Mouse (Mus musculus) hindbrain, embryonic 12.5 days (tissue): ENCODE results near the gene Ankar. TPM values are rescaled to one million over a fixed set of nuclear protein-coding genes. Genes with fewer than 3 reads are reported as not detected.

Experiments
- ATAC-seq: fragments of 200-750 bp; cut with Nextera tagmentation; 2 replicates; pipeline ENCODE4 v1.8.0; 2017; ENCODE audit warnings: moderate TSS enrichment; ENCODE audit not compliant: low FRiP score
- H3K27ac ChIP-seq: fragments of 300-500 bp; sonication (generic); 2 replicates; pipeline ENCODE4 v1.5.1; 2016; ENCODE audit warnings: mild to moderate bottlenecking
- H3K27me3 ChIP-seq: fragments of 300-500 bp; sonication (generic); 2 replicates; pipeline ENCODE4 v1.6.1; 2016; ENCODE audit warnings: mild to moderate bottlenecking
- H3K36me3 ChIP-seq: fragments of 300-500 bp; sonication (generic); 2 replicates; pipeline ENCODE4 v1.6.1; 2016; ENCODE audit warnings: mild to moderate bottlenecking
- H3K4me1 ChIP-seq: fragments of 300-500 bp; sonication (generic); 2 replicates; pipeline ENCODE4 v1.6.1; 2016
- H3K4me2 ChIP-seq: fragments of 300-500 bp; sonication (generic); replicated peaks from 2 replicates; pipeline ENCODE4 v1.6.1; 2016; ENCODE audit warnings: mild to moderate bottlenecking
- H3K4me3 ChIP-seq: fragments of 300-500 bp; sonication (generic); 2 replicates; pipeline ENCODE4 v1.5.1; 2016; ENCODE audit warnings: mild to moderate bottlenecking
- H3K9ac ChIP-seq: fragments of 300-500 bp; sonication (generic); 2 replicates; pipeline ENCODE4 v1.6.1; 2016; ENCODE audit warnings: mild to moderate bottlenecking, moderate library complexity
- H3K9me3 ChIP-seq: fragments of 300-500 bp; sonication (generic); replicated peaks from 2 replicates; pipeline ENCODE4 v1.6.1; 2016; ENCODE audit warnings: mild to moderate bottlenecking
- WGBS: fragments of 180-500 bp; shearing (Covaris S2); methylation state at CpG from one replicate; pipeline ENCODE4 v1.1.7; 2016; 5-methylcytosine and 5-hydroxymethylcytosine counted together
- polyA plus RNA-seq: library from polyadenylated mRNA; unstranded; fragments of >200 nt; fragmentation: Nextera tagmentation; extraction: Ambion mirVana; gene quantifications from 2 replicates; pipeline ENCODE4 v1.2.1, GENCODE M21; 2016

Ankar gene
- polyA plus RNA-seq, 1 experiment from 2014 or later, result not detected

GRCm38 (mm10) chr1:72600778-72601177, 99.6 kb downstream of the Ankar start:
- ATAC-seq, result no peak
- no peak overlapping the region for H3K27ac ChIP-seq
- H3K4me1 ChIP-seq, result no peaks in the 10 kb centered on the region; the same call in 1 of the 2 replicates
- H3K27me3 ChIP-seq, result no peaks in the 10 kb centered on the region
- H3K4me3 ChIP-seq, result no peak overlapping the region
- peaks cover 66% of the 10 kb centered on the region for H3K36me3 ChIP-seq
- no peaks in the 10 kb centered on the region for H3K9me3 ChIP-seq
- H3K9ac ChIP-seq, result 0 out of 2 replicates have a peak overlapping the region, but pooled peaks have one; percentile 8
- 94% methylated on average over 5 of the region's 5 CpGs for WGBS
- no peak overlapping the region for H3K4me2 ChIP-seq

GRCm38 (mm10) chr1:72599146-72600101, 101.0 kb downstream of the Ankar start:
- Histone ChIP-seq H3K27me3 (no peaks in the 10 kb centered on the region), H3K4me3 (no peak overlapping the region), H3K9ac (no peak overlapping the region), H3K4me2 (no peak overlapping the region), H3K4me1 (no peaks in the 10 kb centered on the region; the same call in 1 of the 2 replicates), H3K36me3 (peaks cover 76% of the 10 kb centered on the region), H3K9me3 (no peaks in the 10 kb centered on the region), H3K27ac (no peak overlapping the region)
- WGBS, result 74% methylated on average over 21 of the region's 21 CpGs
- ATAC-seq, result no peak

GRCm38 (mm10) chr1:72596231-72596630, 104.1 kb downstream of the Ankar start:
- Histone ChIP-seq H3K27ac (no peak overlapping the region), H3K27me3 (no peaks in the 10 kb centered on the region), H3K4me2 (no peak overlapping the region), H3K9me3 (no peaks in the 10 kb centered on the region), H3K4me3 (no peak overlapping the region), H3K36me3 (peaks cover 83% of the 10 kb centered on the region), H3K9ac (no peak overlapping the region; the same call in 1 of the 2 replicates), H3K4me1 (no peaks in the 10 kb centered on the region; the same call in 1 of the 2 replicates)
- no peak for ATAC-seq
- WGBS, result 89% methylated on average over 5 of the region's 5 CpGs

GRCm38 (mm10) chr1:72595686-72596085, 104.7 kb downstream of the Ankar start:
- no peak overlapping the region for H3K4me3 ChIP-seq
- WGBS, result 93% methylated on average over 12 of the region's 12 CpGs
- H3K27me3 ChIP-seq, result no peaks in the 10 kb centered on the region
- peaks cover 83% of the 10 kb centered on the region for H3K36me3 ChIP-seq
- H3K9me3 ChIP-seq, result no peaks in the 10 kb centered on the region
- H3K4me1 ChIP-seq, result no peaks in the 10 kb centered on the region; the same call in 1 of the 2 replicates
- H3K27ac ChIP-seq, result no peak overlapping the region
- no peak for ATAC-seq
- no peak overlapping the region for H3K4me2 ChIP-seq
- H3K9ac ChIP-seq, result no peak overlapping the region

- H3K9me3 ChIP-seq, result no peaks in the 10 kb centered on the region
- no peaks in the 10 kb centered on the region for H3K4me1 ChIP-seq
- no peak overlapping the region; the same call in 1 of the 2 replicates for H3K27ac ChIP-seq
- H3K4me2 ChIP-seq, result no peak overlapping the region
- peaks cover 80% of the 10 kb centered on the region for H3K36me3 ChIP-seq
- WGBS, result 81% methylated on average over 20 of the region's 20 CpGs
- ATAC-seq, result 0 out of 2 replicates have a peak, but pooled peaks have one; percentile 43
- H3K4me3 ChIP-seq, result no peak overlapping the region
- H3K9ac ChIP-seq, result no peak overlapping the region
- no peaks in the 10 kb centered on the region for H3K27me3 ChIP-seq
These were observed 106.9 kb downstream of the Ankar start for GRCm38 (mm10) chr1:72593340-72593951.

Other genes starting within 250 kb of the Ankar start
- 2.9 and 4.3 TPM in 2 replicates for gene March4, start 163.6 kb downstream of the Ankar start, polyA plus RNA-seq
- gene Smarcal1, start 117.3 kb downstream of the Ankar start, polyA plus RNA-seq, result 31.2 and 34.5 TPM in 2 replicates
- 1,194 and 1,379 TPM in 2 replicates for gene Rpl37a, start 10.7 kb upstream of the Ankar start, polyA plus RNA-seq
- gene Igfbp2, start 123.9 kb upstream of the Ankar start, polyA plus RNA-seq, result 548 and 549 TPM in 2 replicates
- gene Igfbp5, start 174.3 kb upstream of the Ankar start, polyA plus RNA-seq, result 69.6 and 99.7 TPM in 2 replicates